Mouse (Mus musculus): Measurements from ENCODE around the gene Stx18.

DNA sequence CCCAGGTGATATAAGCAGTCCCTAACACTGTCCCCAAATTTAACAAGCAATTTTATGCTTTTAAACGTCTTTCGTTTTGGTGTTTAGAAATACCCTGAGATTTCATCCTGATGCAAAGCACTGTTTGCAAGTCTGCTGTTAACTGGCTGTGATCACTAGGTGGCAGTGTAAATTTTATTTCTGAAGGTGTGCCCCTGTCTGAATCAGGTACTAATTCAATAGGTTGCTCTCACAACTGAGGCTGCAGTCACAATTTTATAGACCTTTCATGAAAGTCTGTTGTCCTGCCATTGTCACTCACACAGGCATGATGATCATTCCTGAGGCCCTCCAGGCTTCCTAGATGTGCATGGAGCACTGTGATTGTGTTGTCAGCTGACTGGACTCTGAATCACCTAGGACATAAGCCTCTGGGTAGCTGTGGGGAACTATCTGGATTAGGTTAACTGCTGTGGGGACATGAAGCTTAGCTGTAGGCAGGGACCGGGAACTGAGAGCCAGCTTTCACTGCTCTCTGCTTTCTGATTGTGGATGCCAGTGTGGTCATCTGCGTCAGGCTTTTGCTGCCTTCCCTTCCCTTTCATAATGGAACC lies 59.1 kb downstream of the Stx18 start:
- TF ChIP-seq EP300 (IDR thresholded peaks at IDR 0.05; ENCODE audit: low read depth) (no peak), CTCF (IDR thresholded peaks at IDR 0.05; ENCODE audit: low read depth) (peak; percentile 36; the same call in 1 of the 2 replicates)
